Mouse (Mus musculus): ENCODE data around the gene Cdc42bpg. TPM values are rescaled to one million over a fixed set of nuclear protein-coding genes. Genes with fewer than 3 reads are reported as not detected.

Cdc42bpg gene
- total and polyA plus RNA-seq, 3 experiments = 2.6 to 4.5 TPM; not detected in 1

DNA sequence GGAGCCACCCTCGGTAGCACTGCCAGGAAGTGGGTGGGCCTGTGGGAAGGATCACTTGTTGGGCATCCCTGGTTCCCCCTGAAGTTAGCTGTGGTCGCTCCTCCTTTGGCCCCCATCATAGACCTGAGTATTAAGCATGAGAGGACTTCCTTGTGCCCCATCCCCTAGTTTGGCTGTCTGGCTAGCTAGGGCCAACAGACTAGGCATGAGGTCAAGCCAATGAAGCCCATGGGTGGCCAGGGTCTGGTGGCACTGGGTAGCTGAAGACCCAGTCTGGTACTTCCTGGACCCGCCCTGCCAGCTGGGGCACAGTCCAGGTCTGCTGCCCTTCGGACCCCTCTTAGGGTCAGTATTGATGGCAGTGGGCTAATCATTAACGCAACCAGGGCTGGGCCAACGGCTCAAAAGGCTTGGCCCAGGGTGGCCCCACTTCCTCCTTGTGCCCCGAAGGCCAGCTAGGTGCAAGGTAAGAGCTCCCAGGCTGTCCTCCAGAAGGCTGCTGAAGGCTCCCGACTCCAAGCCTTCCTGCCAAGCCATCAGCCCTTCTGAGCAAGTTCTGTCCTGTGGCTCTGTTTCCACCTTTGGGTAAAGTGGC lies 43.3 kb upstream of the Cdc42bpg start:
- Histone ChIP-seq H3K9me3 (replicated peaks; ENCODE audit: insufficient read depth, low read length) (no peaks in the 10 kb centered on the region), H3K4me1 (ENCODE audit: control insufficient read depth in 1 of 2, insufficient read depth in 2 of 2, low read length in 2 of 2) (no peaks in the 10 kb centered on the region; a peak in 1 of 4 replicates), H3K27ac (ENCODE audit: control insufficient read depth, low read depth, low read length) (no peak overlapping the region), H3K9ac (ENCODE audit: control insufficient read depth, low read depth, low read length, poor library complexity, severe bottlenecking) (no peak overlapping the region), H3K79me2 (ENCODE audit: control insufficient read depth, insufficient read depth, low read length, poor library complexity) (no peaks in the 10 kb centered on the region), H3K36me3 (ENCODE audit: control insufficient read depth in 1 of 2, insufficient read depth in 2 of 2, low read length in 2 of 2) (peaks cover 0 to 2% of the 10 kb centered on the region in 2 experiments; a peak in 1 of 4 replicates), H3K27me3 (ENCODE audit: control insufficient read depth in 1 of 2, insufficient read depth in 2 of 2, low read length in 2 of 2) (no peaks in the 10 kb centered on the region), H3K4me3 (ENCODE audit: control insufficient read depth in 1 of 2, insufficient read depth in 1 of 2, low read depth in 2 of 2, low read length in 2 of 2) (no peak overlapping the region)
- TF ChIP-seq TAL1 (IDR thresholded peaks at IDR 0.05; ENCODE audit: low read length) = no peak
- TF ChIP-seq GATA1 (IDR thresholded peaks at IDR 0.05; ENCODE audit: low read depth, low read length) = no peak
- no peak for TF ChIP-seq MYC (IDR thresholded peaks at IDR 0.05; ENCODE audit: low read depth, low read length)
- no peak for TF ChIP-seq EP300 (IDR thresholded peaks at IDR 0.05; ENCODE audit: low read depth in 1 of 2, low read length in 2 of 2)
- no peak for TF ChIP-seq POLR2AphosphoS5 (IDR thresholded peaks at IDR 0.05; ENCODE audit: borderline replicate concordance, low read depth, low read length)
- TF ChIP-seq E2F4 (IDR thresholded peaks at IDR 0.05; ENCODE audit: borderline replicate concordance, low read depth, low read length) = no peak
- TF ChIP-seq HCFC1 (IDR thresholded peaks at IDR 0.05; ENCODE audit: low read depth, low read length) = no peak
- TF ChIP-seq MAZ (IDR thresholded peaks at IDR 0.05; ENCODE audit: low read depth, low read length) = no peak
- no peak for TF ChIP-seq MAX (IDR thresholded peaks at IDR 0.05; ENCODE audit: low read length)
- no peak for TF ChIP-seq RCOR1 (IDR thresholded peaks at IDR 0.05; ENCODE audit: low read depth, low read length)
- TF ChIP-seq MYB (IDR thresholded peaks at IDR 0.05; ENCODE audit: low read depth, low read length) = no peak
- TF ChIP-seq JUND (IDR thresholded peaks at IDR 0.05; ENCODE audit: low read depth, low read length) = no peak
- TF ChIP-seq KAT2A (conservative IDR thresholded peaks at IDR 0.05; ENCODE audit: low read depth, low read length) = no peak
- no peak for TF ChIP-seq NRF1 (IDR thresholded peaks at IDR 0.05; ENCODE audit: insufficient read depth, low read depth, low read length, poor library complexity, severe bottlenecking)
- TF ChIP-seq GABPA (IDR thresholded peaks at IDR 0.05; ENCODE audit: low read depth, low read length) = no peak
- no peak for TF ChIP-seq ZNF384 (IDR thresholded peaks at IDR 0.05; ENCODE audit: low read depth, low read length)
- TF ChIP-seq ZC3H11A (IDR thresholded peaks at IDR 0.05; ENCODE audit: low read depth, low read length) = no peak
- DNase-seq (ENCODE audit: low read depth, low spot score) = no peak

- no peaks in the 10 kb centered on the region for H3K79me2 ChIP-seq (ENCODE audit: control insufficient read depth, insufficient read depth, low read length, poor library complexity)
- no peaks in the 10 kb centered on the region for H3K9me3 ChIP-seq (replicated peaks; ENCODE audit: insufficient read depth, low read length)
- H3K4me3 ChIP-seq (ENCODE audit: control insufficient read depth in 1 of 2, insufficient read depth in 1 of 2, low read depth in 2 of 2, low read length in 2 of 2) = no peak overlapping the region
- no peak for DNase-seq (ENCODE audit: low read depth, low spot score)
- peaks cover 0 to 2% of the 10 kb centered on the region in 2 experiments; a peak in 2 of 4 replicates for H3K36me3 ChIP-seq (ENCODE audit: control insufficient read depth in 1 of 2, insufficient read depth in 2 of 2, low read length in 2 of 2)
- no peaks in the 10 kb centered on the region; a peak in 1 of 4 replicates for H3K4me1 ChIP-seq (ENCODE audit: control insufficient read depth in 1 of 2, insufficient read depth in 2 of 2, low read length in 2 of 2)
- no peak overlapping the region for H3K9ac ChIP-seq (ENCODE audit: control insufficient read depth, low read depth, low read length, poor library complexity, severe bottlenecking)
- H3K27ac ChIP-seq (ENCODE audit: control insufficient read depth, low read depth, low read length) = no peak overlapping the region
- no peaks in the 10 kb centered on the region for H3K27me3 ChIP-seq (ENCODE audit: control insufficient read depth in 1 of 2, insufficient read depth in 2 of 2, low read length in 2 of 2)
- TF ChIP-seq ZKSCAN1 (IDR thresholded peaks at IDR 0.05; ENCODE audit: low read depth, low read length) = no peak
- no peak for TF ChIP-seq TCF12 (IDR thresholded peaks at IDR 0.05; ENCODE audit: low read depth, low read length)
- TF ChIP-seq POLR2AphosphoS5 (IDR thresholded peaks at IDR 0.05; ENCODE audit: borderline replicate concordance, low read depth, low read length) = no peak
- no peak for TF ChIP-seq UBTF (IDR thresholded peaks at IDR 0.05; ENCODE audit: borderline replicate concordance, insufficient read depth, low read depth, low read length)
- TF ChIP-seq CHD1 (IDR thresholded peaks at IDR 0.05; ENCODE audit: low read depth, low read length) = no peak
- TF ChIP-seq JUND (IDR thresholded peaks at IDR 0.05; ENCODE audit: low read depth, low read length) = no peak
- TF ChIP-seq GATA1 (IDR thresholded peaks at IDR 0.05; ENCODE audit: low read depth, low read length) = no peak
- TF ChIP-seq ZNF384 (IDR thresholded peaks at IDR 0.05; ENCODE audit: low read depth, low read length) = no peak
These were observed 42.1 kb upstream of the Cdc42bpg start for GRCm38 (mm10) chr19:6264200-6264599.

Measured in MEL (cell line).